In genomic region chr17:8493461-8493860, GRCm38 (mm10) we compare ENCODE assay signal across 27 mouse cellular contexts. TPM values are rescaled to one million over a fixed set of nuclear protein-coding genes. Genes with fewer than 3 reads are reported as not detected.
DNase-seq lines count a peak whose midpoint lies in the region; ATAC-seq and TF ChIP-seq lines count a peak whose summit lies in the region.
"Had no signal": no experiment of that assay in that cellular context is flagged by ENCODE, and none has a peak within 500 bp of the region (broad histone marks: within the 10 kb centered on the region; RNA-seq: fewer than 3 reads in every experiment).

No protein-coding gene starts in this region.

- TF ChIP-seq POLR2A in MEL (IDR thresholded peaks at IDR 0.05; ENCODE audit: control insufficient read depth in 1 of 2, insufficient read depth in 1 of 2, low read depth in 1 of 2, low read length in 2 of 2, poor library complexity in 1 of 2), result no peak

- H3K27me3 ChIP-seq in MEL (ENCODE audit: control insufficient read depth in 1 of 2, insufficient read depth in 2 of 2, low read length in 2 of 2), result no peaks in the 10 kb centered on the region
- H3K27me3 ChIP-seq: embryonic facial prominence, embryonic 13.5 days; embryonic facial prominence, embryonic 15.5 days; forebrain, embryonic 12.5 days had no signal

- H3K9ac ChIP-seq in MEL (ENCODE audit: control insufficient read depth, low read depth, low read length, poor library complexity, severe bottlenecking), result no peak overlapping the region
- H3K9ac ChIP-seq: embryonic facial prominence, embryonic 13.5 days; embryonic facial prominence, embryonic 15.5 days; forebrain, embryonic 12.5 days had no signal

- no peak for ATAC-seq in frontal cortex, adult (ENCODE audit: low TSS enrichment)
- ATAC-seq: forebrain, embryonic 14.5 days; forebrain, embryonic 16.5 days had no signal

- no peaks in the 10 kb centered on the region for H3K79me2 ChIP-seq in MEL (ENCODE audit: control insufficient read depth, insufficient read depth, low read length, poor library complexity)

- no peaks in the 10 kb centered on the region for H3K9me3 ChIP-seq in MEL (replicated peaks; ENCODE audit: insufficient read depth, low read length)
- H3K9me3 ChIP-seq: embryonic facial prominence, embryonic 13.5 days; embryonic facial prominence, embryonic 15.5 days; forebrain, embryonic 10.5 days; forebrain, embryonic 12.5 days; G1E had no signal

- no peaks in the 10 kb centered on the region for H3K36me3 ChIP-seq in MEL (ENCODE audit: control insufficient read depth in 1 of 2, insufficient read depth in 2 of 2, low read length in 2 of 2)
- H3K36me3 ChIP-seq: embryonic facial prominence, embryonic 13.5 days; embryonic facial prominence, embryonic 15.5 days; forebrain, embryonic 10.5 days; forebrain, embryonic 12.5 days; G1E had no signal

- DNase-seq in heart, adult 11 months, result peak; percentile 58
- no peak for DNase-seq in heart, postnatal 36 days
- peak; percentile 28 for DNase-seq in MEL (ENCODE audit: low read depth, low spot score)
- DNase-seq in ZHBTc4 (ENCODE audit: low read depth, low spot score), result peak; percentile 36
- DNase-seq in left cerebral cortex, adult 9 months (ENCODE audit: low spot score in 2 of 2), result no peak
- DNase-seq in ovary, postnatal 14 days (ENCODE audit: low spot score), result no peak
- DNase-seq: adrenal gland, adult 2 months; adrenal gland, postnatal 10 days; adrenal gland, postnatal 25 days; cerebellum, adult 11-12 months; cerebellum, adult 2 months; cerebellum, adult 9-10 months; cerebellum, postnatal 10 days; cerebellum, postnatal 25 days; embryo, embryonic 11 days had no signal

- intact Hi-C loops in heart, postnatal 36 days (cut with DNase I), result no loop called here

- H3K27ac ChIP-seq in MEL (ENCODE audit: control insufficient read depth, low read depth, low read length), result no peak overlapping the region
- H3K27ac ChIP-seq: embryonic facial prominence, embryonic 13.5 days; embryonic facial prominence, embryonic 15.5 days; forebrain, embryonic 10.5 days; forebrain, embryonic 12.5 days had no signal

- no peak overlapping the region for H3K4me3 ChIP-seq in MEL (ENCODE audit: control insufficient read depth in 1 of 2, insufficient read depth in 1 of 2, low read depth in 2 of 2, low read length in 2 of 2)
- H3K4me3 ChIP-seq: embryonic facial prominence, embryonic 13.5 days; embryonic facial prominence, embryonic 15.5 days; erythroblast, embryonic 14.5 days; forebrain, embryonic 10.5 days; forebrain, embryonic 12.5 days had no signal

- no peak for TF ChIP-seq EP300 in MEL (IDR thresholded peaks at IDR 0.05; ENCODE audit: low read depth in 1 of 2, low read length in 2 of 2)

- TF ChIP-seq CTCF in MEL (IDR thresholded peaks at IDR 0.05 in 2 of 3, conservative IDR thresholded peaks at IDR 0.05 in 1 of 3; ENCODE audit: control insufficient read depth in 1 of 3, insufficient read depth in 1 of 3, low read depth in 2 of 3, low read length in 3 of 3, poor library complexity in 1 of 3, severe bottlenecking in 1 of 3), result no peak

- H3K4me1 ChIP-seq in MEL (ENCODE audit: control insufficient read depth in 1 of 2, insufficient read depth in 2 of 2, low read length in 2 of 2), result no peaks in the 10 kb centered on the region; a peak in 2 of 4 replicates
- H3K4me1 ChIP-seq: embryonic facial prominence, embryonic 15.5 days; forebrain, embryonic 10.5 days; forebrain, embryonic 12.5 days had no signal

- no peak for TF ChIP-seq RAD21 in MEL (IDR thresholded peaks at IDR 0.05; ENCODE audit: low read depth, low read length)

TF ChIP-seq in MEL, 35 proteins besides CTCF, POLR2A, EP300 and RAD21:
- TF ChIP-seq UBTF (IDR thresholded peaks at IDR 0.05; ENCODE audit: borderline replicate concordance, insufficient read depth, low read depth, low read length) (no peak), KAT2A (conservative IDR thresholded peaks at IDR 0.05; ENCODE audit: low read depth, low read length) (no peak), ELF1 (IDR thresholded peaks at IDR 0.05; ENCODE audit: low read depth, low read length) (no peak), TBP (IDR thresholded peaks at IDR 0.05; ENCODE audit: low read depth, low read length) (no peak)

RNA-seq across cellular contexts. Expression of gene Pde10a, which starts 31.7 kb away (rescaled TPM):
- 1 to 10 TPM; 2.7 to 3.5 TPM for total RNA-seq in heart, postnatal 36 days (2021)
- total RNA-seq in MEL (2012; rRNA removed), result 2.8 and 3.1 TPM in 2 replicates
- 1 to 10 TPM in 1 of 2 experiments, not detected in 1; 6.9 TPM for polyA plus RNA-seq in MEL (2012; ENCODE audit: insufficient read depth in 1 of 2, insufficient read length in 2 of 2, low read depth in 1 of 2, low replicate concordance in 2 of 2, missing spikeins in 1 of 2)
- polyA plus RNA-seq: erythroblast, embryonic 14.5 days; G1E had no signal

RNA-seq across cellular contexts. Expression of gene T, which starts 59.2 kb away (rescaled TPM):
- total RNA-seq in heart, postnatal 36 days (2021), result not detected
- not detected in 2 replicates for total RNA-seq in MEL (2012; rRNA removed)
- not detected for polyA plus RNA-seq in MEL (2012; ENCODE audit: insufficient read depth in 1 of 2, insufficient read length in 2 of 2, low read depth in 1 of 2, low replicate concordance in 2 of 2, missing spikeins in 1 of 2)
- total RNA-seq: adrenal gland, adult 2 months; adrenal gland, postnatal 10 days; adrenal gland, postnatal 25 days; adrenal gland, postnatal 4 days; common myeloid progenitor, adult 5-6 weeks had no signal
- polyA plus RNA-seq: C2C12; erythroblast, embryonic 14.5 days; G1E had no signal

Comparison
In these comparisons a context has a peak if more than half of its experiments do, and no peak if none do; other contexts are left out.
1. DNase-seq: peak in heart, adult 11 months (single experiment), MEL (single experiment) and ZHBTc4 (single experiment); none in heart, postnatal 36 days (0 of 2), left cerebral cortex, adult 9 months (0 of 2) and ovary, postnatal 14 days (single experiment).